In the genomic region with DNA sequence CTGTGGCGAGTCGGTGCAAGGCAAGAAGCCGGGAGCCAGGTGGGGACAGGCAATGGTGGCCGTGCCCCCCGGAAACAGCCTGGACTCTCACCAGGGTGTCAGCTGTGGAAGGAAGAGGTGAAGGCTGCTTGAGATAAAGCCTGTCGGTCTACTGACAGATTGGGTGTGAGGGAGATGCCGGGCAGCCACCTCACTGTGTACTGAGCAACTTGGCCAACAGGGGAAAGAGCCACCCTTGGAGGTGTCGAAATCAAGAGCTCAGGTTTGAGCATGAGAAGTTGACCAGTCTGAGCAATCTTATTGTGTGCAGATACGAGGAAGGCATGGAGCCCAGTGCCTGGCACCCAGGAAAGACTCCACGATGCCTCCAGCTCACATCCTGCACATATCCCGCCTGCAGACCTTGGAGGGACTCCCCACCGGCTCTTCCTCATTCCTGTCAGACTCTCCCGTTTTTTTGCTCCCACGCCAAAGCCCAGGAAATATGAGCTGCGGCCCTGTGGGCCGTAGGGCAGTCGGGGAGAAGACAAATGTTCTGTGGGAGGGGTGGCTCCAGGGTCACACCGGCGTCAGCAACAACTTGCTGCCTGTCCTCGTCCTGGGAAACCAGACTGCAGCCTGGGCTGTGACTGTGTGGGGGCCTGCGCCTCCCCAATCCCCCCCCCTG, we compare ENCODE assay signal across 10 mouse cellular contexts.
A peak's percentile ranks its signal among the peaks of the same experiment; 100 is the strongest.
DNase-seq lines count a peak whose midpoint lies in the region; ATAC-seq and TF ChIP-seq lines count a peak whose summit lies in the region.
"Had no signal": no experiment of that assay in that cellular context is flagged by ENCODE, and none has a peak within 500 bp of the region (broad histone marks: within the 10 kb centered on the region; RNA-seq: fewer than 3 reads in every experiment).

No protein-coding gene starts in this region.

- TF ChIP-seq CTCF in kidney, adult 2 months (conservative IDR thresholded peaks at IDR 0.05; ENCODE audit: insufficient read depth, insufficient read length, low read depth, low read length): no peak
- TF ChIP-seq CTCF in G1E (IDR thresholded peaks at IDR 0.05; ENCODE audit: low read depth, low read length): no peak

- H3K27ac ChIP-seq in kidney, adult 2 months (ENCODE audit: insufficient read depth, low read depth, low read length): no peak overlapping the region
- H3K27ac ChIP-seq: forebrain, embryonic 13.5 days had no signal

- ATAC-seq in G1E (ENCODE audit: extremely low read depth, insufficient number of reproducible peaks, low FRiP score, poor library complexity, severe bottlenecking): no peak
- ATAC-seq: forebrain, embryonic 13.5 days had no signal

- H3K4me3 ChIP-seq in kidney, adult 2 months (ENCODE audit: insufficient read depth, low read depth, low read length): no peak overlapping the region
- H3K4me3 ChIP-seq in G1E (ENCODE audit: low read depth, low read length): peak overlapping the region; percentile 13; the same call in 1 of the 2 replicates
- H3K4me3 ChIP-seq: forebrain, embryonic 13.5 days; megakaryocyte, embryonic 14.5 days had no signal

- peak; percentile 33 for DNase-seq in kidney, adult 2 months
- no peak for DNase-seq in kidney, adult 8-10 months
- DNase-seq in G1E (ENCODE audit: low spot score) (no peak), adipocyte (ENCODE audit: low spot score) (peak; percentile 50)
- peak; percentile 50 for DNase-seq in kidney, postnatal 10 days
- no peak for DNase-seq in cerebellum, adult 8-10 months
- DNase-seq in Muller cell, postnatal 12 days (ENCODE audit: inconsistent ontology term): no peak
- DNase-seq: cerebellum, postnatal 10 days had no signal

- no peaks in the 10 kb centered on the region for H3K27me3 ChIP-seq in kidney, adult 2 months (replicated peaks; ENCODE audit: control insufficient read depth, insufficient read depth, low read length)
- no peaks in the 10 kb centered on the region; the same call in 1 of the 2 replicates for H3K27me3 ChIP-seq in G1E (ENCODE audit: insufficient read depth, low read length)
- H3K27me3 ChIP-seq: forebrain, embryonic 13.5 days had no signal

- peaks cover 82% of the 10 kb centered on the region for H3K9me3 ChIP-seq in G1E (replicated peaks)
- H3K9me3 ChIP-seq: forebrain, embryonic 13.5 days had no signal

- no peaks in the 10 kb centered on the region for H3K36me3 ChIP-seq in kidney, adult 2 months (ENCODE audit: control insufficient read depth, insufficient read depth, low read length)
- no peaks in the 10 kb centered on the region for H3K36me3 ChIP-seq in G1E (replicated peaks)

- TF ChIP-seq POLR2A in kidney, adult 2 months (IDR thresholded peaks at IDR 0.05; ENCODE audit: low read depth, low read length): no peak

- 24% methylated on average over 21 of the region's 21 CpGs for WGBS in kidney, adult 2 months

- H3K4me1 ChIP-seq in kidney, adult 2 months (ENCODE audit: control insufficient read depth, insufficient read depth, low read length): peaks cover 5% of the 10 kb centered on the region
- no peaks in the 10 kb centered on the region for H3K4me1 ChIP-seq in G1E (ENCODE audit: insufficient read depth, low read depth, low read length)

Comparison
In these comparisons a context has a peak if more than half of its experiments do, and no peak if none do; other contexts are left out.
1. DNase-seq: peak in kidney, adult 2 months (single experiment), adipocyte (single experiment) and kidney, postnatal 10 days (single experiment); none in kidney, adult 8-10 months (0 of 2), G1E (single experiment), cerebellum, adult 8-10 months (single experiment) and Muller cell, postnatal 12 days (single experiment).